Mouse (Mus musculus): Measurements from ENCODE around the gene Stat3.

Stat3 gene

DNA sequence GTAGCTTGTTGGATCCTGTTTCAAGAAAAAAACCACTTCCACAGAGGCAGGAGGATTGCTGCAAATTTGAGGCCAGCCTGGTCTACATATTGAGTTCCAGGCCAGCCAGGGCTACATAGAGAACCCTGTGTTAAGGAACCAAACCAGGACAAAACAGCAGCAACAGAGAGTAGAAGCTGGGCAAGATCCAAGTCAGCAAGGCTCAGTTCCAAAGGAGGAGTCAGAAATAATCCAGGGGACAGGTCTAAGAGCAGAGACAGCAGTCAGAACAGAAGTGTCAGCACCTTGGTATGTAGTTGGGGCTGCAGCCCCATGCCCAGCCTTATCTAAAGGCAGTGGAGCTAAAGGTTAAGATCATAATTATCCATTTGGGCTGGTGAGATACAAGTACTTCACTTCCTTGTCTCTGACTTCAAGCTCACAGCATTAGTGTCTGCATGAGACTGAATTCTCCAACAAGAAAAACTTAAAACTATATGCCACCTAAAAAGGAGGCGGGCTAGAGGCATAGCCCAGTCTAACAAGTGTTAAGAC is 14.9 kb downstream of the Stat3 start:
- DNase-seq (ENCODE audit: low read depth, low spot score): no peak

DNA sequence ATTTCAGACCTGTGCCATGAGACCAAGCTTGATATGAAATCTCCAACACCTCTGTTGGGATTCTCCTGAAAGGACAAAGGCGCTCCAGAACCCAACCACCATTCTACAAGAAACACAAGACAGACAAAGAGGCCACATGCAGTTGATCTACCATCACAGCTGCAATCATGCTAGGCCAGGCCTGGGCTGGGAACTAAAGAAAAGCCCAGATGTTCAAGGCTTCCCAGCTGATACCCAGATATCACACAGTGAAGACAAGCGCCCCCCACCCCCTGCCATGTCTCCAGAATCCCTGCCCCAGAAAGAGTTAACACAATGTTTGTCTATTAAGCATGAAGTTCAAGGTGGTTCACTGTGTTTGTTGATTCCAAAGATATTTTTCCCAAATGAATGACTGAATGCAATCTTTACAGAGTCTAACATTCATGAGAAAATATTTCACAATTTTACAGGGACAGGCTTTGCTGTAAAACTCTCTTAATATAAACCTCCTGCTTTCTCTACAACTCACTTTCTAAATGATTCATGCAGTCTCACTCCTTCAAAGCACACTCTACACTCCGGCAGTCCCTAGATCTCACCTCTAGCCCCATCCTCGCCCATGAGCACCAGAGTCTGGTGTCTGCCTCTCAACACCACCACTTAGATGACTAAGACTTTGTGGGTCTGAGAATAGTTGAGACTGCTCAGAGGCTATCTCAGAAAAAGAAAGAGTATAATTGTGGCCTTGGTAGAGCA is 18.3 kb downstream of the Stat3 start:
- DNase-seq (ENCODE audit: low read depth, low spot score): no peak

DNA sequence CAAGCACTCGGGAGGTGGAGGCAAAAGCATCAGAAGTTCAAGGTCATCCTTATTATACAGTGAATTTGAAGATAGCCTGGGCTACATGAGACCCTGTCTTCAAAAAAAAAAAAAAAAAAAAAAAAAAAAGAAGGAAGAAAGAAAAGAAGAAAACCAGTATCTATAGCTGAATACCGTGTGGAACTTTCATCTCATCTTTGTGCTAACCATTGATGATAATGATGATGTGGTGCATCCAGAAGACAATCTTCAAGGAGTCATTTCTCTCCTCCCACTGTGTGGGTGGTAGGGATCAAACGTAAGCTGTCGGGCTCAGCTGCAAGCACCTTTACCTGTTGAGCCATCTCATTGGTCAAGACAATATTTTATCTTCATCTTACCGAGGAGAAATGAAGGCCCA is 21.3 kb downstream of the Stat3 start:
- no peak for DNase-seq (ENCODE audit: low read depth, low spot score)

DNA sequence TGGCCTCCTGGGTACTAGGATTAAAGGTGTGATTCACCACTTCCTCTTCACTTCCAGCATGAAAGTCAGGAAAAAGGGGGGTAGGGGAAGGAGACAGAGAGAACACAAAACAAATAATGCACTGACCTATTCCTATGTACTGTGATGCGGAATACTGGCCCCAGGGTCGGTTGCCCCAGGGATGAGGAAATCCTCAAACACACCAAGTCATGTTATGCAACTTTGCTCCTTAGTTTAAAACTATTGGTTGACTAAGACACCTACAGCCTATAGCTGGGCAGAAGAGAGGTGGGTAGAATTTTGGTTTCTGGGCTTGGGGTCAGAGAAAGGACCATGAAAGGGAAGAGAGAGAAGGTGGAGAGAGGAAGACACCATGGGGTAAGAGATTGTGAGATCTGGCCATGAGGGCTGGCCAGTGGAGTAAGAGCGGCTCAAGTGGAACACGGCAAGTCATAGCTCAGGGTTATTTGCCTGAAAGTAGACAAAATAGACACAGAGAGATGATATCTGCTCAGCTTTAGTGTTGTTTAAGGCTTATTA is 22.8 kb downstream of the Stat3 start:
- DNase-seq (ENCODE audit: low read depth, low spot score): no peak

DNA sequence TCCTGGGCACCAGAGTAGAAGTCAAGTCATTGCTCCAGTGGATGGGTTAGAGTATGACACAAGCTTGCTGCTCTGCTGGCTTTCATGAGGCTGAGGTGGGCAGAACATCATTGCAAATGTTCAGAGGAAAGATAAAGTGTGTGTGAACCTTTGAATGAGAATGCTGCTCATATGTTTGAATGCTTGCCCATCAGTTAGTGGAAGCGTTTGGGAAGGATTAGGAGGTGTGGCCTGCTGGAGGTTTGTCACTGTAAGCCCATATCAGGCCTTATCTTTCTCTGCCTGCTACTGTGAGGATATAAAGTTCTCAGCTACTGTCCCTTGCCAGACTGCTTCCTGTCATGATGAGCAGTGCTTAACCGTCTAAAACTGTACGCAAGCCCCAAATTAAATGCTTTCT is 24.3 kb downstream of the Stat3 start:
- DNase-seq (ENCODE audit: low read depth, low spot score): no peak

DNA sequence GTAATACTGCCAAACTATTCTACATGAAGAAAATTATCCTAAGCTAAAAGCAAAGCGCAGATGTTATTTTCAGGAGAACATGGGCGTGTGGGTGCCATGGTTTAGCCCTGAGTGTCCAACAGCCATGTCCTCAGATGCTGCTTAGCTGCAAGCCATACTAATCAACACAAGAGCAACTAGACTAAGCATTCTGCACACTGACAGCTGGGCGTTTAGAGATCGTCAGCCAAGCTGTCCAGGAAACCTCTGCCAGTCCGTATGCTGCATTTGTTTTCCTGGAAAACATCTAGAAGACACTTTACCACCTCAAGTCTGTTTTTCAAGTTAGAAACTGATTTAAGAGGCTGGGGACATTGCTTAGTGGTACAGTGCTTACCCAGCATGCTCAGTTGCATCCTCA is 24.9 kb downstream of the Stat3 start:
- DNase-seq (ENCODE audit: low read depth, low spot score): no peak

DNA sequence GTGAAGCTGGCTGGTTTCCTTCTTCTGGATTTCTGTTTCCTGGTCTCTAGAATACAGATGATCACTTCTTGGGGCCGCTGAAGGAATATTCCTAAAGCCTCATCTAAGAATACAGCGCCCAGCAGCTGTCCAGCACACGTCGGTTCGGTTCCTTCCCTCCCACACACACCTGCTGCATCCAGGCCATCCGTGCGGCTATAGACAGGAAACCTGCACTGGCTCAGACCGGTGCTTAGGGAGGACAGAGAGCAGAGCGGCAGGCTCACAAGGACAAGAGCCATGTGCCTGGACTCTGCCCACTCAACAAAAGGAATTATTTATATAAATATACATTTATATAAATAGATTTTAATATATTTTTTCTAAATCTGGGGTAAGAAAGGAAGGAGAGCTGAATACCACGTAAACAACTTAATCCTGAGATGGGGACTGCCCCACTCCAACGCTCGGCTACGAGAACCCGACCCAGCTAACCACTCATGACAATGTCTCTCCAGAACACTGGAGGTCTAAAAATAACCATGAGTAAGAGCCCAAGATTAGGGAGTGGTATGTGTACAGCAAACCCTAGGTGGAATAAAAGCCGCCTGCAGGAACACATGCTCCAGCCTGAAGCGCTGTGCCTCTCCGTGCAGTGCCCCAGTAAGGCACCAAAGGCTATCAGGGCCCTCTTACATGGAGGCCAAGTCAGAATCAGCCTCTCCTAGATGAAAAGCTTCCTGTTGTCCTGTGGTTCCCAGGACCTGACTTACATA is 26.8 kb downstream of the Stat3 start:
- DNase-seq (ENCODE audit: low read depth, low spot score): no peak

DNA sequence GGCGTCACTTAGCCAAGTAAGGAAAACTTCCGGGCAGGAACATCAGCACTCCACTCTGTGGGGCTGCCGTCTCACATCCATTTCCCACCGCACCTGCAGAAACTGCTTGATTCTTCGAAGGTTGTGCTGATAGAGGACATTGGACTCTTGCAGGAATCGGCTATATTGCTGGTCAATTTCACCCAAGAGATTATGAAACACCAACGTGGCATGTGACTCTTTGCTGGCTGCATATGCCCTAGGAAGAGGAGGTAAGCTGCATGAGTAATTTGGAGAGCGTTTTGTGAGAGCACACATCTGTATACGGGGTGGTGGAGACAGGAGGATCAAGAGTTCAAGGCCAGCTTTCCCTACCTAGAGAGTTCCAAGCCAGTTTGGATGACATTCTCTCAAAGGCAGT is 30.8 kb downstream of the Stat3 start:
- DNase-seq (ENCODE audit: low read depth, low spot score): no peak

DNA sequence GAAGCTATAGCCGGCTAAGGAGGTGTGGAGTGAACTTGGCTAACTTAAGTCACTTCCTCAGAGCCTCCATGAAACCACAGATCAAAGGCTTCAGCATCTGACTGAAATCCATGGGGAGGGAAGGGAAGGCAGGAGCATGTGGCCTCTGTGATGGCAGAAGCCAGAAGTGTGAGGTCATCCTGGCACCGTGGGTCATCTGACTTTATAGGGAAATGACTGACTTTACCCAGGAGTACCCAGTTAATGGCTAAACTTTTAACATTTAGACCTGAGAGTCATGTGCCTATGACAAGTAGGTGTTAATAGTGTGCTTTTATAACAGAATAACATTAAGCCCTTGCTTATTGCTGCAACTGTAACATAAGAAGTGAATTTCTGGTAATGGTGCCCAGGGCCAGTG is 31.2 kb downstream of the Stat3 start:
- DNase-seq (ENCODE audit: low read depth, low spot score): no peak

DNA sequence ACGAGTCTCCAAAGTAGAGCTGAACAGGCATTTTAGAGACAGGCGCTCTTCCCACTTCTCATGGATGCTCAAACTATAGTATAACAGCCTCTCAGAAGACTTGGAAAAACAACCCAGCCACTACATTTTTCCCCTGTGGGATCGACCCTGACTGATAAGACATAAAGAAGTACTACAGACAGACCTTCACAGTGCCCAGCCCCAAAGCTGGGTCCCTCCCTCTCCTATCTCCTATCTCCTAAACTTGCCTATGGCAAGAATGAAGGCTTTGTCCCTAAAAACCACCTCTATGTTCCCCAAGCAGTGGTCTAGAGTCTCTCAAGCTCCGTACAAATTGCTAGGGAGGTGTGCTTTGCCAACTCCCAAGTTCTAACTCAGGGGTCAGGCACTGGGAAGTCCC is 32.5 kb downstream of the Stat3 start:
- DNase-seq (ENCODE audit: low read depth, low spot score): no peak

DNA sequence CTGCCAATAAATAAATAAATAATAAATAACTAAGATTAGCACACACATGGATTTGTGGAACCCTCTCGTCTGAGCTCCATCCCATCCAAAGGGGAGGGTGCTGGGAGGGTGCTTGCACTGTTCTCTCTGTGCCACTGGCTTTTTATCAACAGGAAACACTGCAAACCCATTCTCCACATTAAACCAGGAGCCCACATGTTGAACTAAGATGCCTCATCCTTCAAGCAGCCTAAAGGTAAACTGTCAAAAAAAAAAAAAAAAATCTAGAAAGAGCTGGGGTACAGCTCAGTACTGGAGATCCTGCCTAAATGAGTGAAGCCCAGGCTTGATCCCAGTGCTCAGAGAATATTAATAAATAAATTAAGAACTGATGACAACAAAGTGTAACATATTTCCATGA is 33.4 kb downstream of the Stat3 start:
- DNase-seq (ENCODE audit: low read depth, low spot score): no peak

DNA sequence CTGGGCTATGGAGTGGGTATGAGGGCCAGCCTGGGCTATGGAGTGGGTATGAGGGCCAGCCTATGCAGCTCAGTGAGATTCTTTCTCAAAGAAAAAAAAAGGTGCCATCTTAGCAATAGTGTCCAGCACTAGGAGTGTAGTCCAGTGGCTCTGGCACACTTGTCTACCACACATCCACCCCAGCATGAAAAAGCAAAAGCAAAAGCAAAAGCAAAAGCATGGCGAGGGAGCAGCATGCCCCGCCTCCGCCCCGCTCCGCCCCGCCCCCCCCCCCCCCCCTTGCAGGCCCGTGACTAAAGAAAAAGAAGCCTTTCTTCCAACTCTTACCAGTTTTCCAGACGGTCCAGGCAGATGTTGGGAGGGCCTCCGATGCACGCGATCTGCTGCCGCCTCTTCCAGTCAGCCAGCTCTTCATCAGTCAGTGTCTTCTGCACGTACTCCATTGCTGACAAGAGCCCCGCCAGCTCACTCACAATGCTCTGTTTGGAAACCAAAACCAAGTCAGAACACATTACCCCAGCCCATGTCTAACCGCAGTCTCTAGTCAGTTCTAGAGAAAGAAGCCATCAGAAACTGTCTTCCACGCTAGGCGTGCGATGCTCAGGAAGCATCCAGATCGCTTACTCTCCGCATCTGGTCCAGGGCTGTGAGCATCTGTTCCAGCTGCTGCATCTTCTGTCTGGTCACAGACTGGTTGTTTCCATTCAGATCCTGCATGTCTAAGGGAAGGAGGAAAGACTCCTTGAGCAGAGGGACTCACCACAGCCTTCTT is 34.6 kb downstream of the Stat3 start:
- DNase-seq (ENCODE audit: low read depth, low spot score): no peak

DNA sequence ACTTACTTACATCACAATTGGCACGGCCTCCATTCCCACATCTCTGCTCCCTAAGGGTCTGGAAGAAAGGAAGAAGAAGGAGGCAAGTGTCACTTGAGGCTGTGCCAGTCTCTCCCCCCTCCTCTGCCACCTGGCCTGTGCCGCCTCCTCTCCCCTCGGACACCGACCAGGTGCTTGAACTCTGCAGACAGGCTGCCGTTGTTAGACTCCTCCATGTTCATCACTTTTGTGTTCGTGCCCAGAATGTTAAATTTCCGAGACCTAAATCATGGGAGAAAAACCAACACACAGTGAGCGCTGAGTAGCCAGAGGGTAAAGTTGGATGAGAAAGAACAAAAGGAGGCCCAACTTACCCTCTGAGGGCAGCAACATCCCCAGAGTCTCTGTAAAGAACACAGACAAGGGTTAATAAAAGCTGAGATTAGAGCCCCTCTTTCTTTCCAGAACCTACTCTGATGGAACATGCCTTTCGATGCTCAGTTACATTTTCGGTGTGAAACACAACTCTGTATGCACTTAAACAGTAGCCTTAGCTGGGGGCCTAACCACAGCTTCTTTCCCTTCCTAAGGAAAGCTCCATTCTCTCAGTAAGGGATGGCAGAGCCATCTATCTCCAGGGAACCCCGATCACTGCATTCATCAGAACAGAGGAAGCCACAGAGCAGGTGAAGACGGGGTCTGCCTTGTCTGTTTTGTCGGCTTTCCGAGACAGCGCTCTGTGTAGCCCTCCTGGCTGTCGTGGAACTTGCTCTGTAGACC is 40.7 kb downstream of the Stat3 start:
- DNase-seq (ENCODE audit: low read depth, low spot score): no peak

DNA sequence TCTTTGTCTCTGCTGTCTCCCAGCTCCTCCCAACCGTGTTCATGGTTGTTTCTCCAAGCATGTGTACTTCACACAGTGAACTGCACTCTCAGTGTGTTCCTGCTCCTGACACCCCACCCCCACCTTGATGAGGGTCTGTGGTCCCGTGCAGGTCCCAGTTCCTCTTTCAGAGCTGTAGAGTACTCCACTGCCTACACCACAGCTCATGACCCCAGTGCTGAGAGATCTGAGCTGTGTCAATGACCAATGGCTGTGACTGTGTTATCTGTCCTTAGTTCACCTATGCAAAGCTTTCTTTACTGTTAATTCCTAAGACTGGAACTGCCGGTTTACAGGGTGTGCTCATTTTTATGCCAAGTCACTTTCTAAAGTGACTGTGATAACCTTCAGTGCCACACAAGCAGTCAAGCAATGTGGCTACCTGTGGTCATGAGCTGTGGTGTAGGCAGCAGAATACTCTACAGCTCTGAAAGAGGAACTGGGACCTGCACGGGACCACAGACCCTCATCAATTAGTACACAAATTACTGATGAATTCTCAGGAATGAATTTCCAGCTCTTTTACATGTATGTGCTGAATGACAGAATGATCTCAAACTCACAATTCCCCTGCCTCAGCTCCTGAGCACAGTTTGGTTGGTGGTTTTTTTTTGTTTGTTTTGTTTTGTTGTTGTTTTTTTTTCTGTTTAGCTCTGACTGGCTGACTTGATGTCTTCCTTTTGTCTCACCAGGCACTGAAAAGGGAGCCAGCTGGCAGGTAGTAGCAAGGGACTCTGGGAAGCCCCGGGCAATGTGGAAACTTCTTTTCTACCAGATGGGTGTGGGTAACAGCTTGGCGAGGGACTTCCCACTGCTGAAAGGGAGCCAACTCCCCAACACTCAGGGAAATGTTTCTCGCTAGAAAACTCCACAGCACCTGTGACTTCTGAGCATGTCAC is 41.8 kb downstream of the Stat3 start:
- DNase-seq (ENCODE audit: low read depth, low spot score): no peak

DNA sequence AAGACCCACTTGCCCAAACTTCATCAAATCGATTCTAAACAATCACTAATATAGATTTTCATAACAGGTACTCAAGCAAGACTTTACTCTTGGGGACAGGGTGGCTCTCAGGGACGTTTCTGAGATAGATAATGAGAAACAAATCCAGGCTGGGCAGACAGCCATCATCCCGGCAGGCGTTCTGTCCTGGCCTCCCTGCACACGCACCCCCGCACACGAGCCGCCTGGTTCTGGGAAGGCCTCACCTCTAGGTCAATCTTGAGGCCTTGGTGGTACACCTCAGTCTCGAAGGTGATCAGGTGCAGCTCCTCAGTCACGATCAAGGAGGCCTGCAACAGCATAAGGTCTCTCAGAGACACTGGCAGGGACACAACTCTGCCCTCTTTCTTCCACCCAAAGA is 43.3 kb downstream of the Stat3 start:
- DNase-seq (ENCODE audit: low read depth, low spot score): no peak

DNA sequence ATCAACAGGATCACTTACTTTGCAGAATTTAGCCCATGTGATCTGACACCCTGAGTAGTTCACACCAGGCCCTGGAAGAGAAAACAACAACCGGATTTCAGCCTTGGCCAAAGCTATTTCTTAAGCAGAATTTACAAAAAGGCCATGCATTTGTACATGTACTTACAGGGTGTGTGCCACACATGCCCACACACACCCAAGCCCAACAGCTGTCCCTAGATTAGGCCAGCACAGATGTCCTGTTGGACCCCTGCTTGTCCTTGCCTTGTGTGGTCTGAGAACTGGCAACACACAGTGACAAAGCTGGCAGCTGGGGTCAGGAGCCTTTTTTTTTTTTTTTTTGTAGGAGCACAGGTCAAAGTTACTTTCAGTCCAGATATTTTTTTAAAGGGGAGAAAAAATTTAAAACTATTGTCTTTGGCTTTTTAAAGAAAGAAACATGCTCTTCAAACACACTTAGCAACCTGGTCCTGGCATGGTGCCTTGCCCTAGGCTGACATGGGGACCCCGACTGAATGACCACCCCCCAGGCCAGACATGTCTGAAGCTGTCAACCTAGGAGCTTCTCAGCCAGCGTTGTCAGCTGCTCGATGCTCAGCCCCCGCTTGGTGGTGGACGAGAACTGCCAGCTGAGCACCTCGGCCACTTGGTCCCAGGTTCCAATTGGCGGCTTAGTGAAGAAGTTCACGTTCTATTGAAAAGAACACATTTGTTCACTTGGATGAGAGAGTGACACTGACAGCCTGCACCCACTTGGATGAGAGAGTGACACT is 45.0 kb downstream of the Stat3 start:
- no peak for DNase-seq (ENCODE audit: low read depth, low spot score)

DNA sequence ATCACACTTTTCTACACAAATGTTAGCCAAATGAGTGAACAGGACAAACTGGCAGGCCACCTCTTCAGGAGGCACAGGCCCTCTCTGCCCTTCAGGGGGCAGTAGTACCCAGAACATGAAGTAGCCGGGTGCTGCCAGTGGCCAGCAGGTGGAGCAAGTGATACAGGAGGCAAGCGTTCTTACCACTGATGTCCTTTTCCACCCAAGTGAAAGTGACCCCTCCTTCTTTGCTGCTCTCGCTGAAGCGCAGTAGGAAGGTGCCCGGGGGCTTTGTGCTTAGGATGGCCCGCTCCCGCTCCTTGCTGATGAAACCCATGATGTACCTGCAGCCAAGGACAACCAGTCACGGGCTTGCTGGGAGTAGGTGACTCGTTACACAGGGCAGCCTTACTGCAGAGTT is 45.9 kb downstream of the Stat3 start:
- peak; percentile 82 for DNase-seq (ENCODE audit: low read depth, low spot score)

DNA sequence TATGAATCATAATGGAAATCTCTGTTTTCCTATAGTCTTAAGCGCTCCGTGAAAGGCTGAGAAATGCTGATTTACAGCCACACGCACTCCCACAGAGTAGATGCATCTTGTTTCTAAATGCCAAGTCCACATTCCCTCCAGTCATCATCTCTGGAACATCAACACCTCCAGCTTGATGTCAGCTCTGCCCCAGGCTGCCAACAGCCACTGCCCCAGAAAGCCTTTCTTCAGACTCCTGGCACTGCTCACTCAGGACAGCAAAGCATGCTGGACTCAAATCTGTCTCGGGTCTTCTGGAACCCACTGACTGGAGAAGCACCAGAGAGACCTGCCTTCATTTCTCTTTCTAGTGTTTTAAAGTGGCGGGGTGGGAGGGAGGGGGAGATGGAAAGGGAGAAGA is 46.9 kb downstream of the Stat3 start:
- no peak for DNase-seq (ENCODE audit: low read depth, low spot score)

All from embryo, embryonic 11.5 days (tissue).